Mouse (Mus musculus): ENCODE results near the gene Rcl1. TPM values are rescaled to one million over a fixed set of nuclear protein-coding genes. Genes with fewer than 3 reads are reported as not detected.

Gene Rcl1
- polyA plus RNA-seq, 1 experiment from 2014 or later = 65.4 TPM

DNA sequence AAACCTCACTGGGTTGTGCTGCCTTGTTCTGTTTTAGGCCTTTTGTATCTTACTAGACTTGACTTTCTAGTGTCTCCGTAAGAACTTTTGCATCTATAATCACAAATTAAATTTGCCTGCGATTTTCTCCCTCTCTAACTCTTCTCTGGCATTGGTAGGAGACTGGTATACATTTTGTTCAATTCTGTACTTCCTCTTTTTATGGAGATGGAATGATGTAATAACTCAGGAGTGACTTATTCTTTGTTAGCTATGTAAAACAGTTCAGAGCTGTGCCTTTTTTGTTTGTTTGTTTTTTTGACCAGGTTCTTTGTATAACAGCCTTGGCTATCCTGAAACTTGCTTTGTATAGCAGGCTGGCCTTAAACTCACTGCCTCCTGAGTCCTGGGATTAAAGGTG is 87.7 kb downstream of the Rcl1 start:
- H3K9ac ChIP-seq (replicated peaks; ENCODE audit: low read length) = no peak overlapping the region
- no peaks in the 10 kb centered on the region for H3K27me3 ChIP-seq (ENCODE audit: insufficient read depth, low read length)
- no peaks in the 10 kb centered on the region for H3K36me3 ChIP-seq (ENCODE audit: insufficient read depth, low read length)
- H3K4me2 ChIP-seq (replicated peaks; ENCODE audit: low read depth, low read length) = no peak overlapping the region
- 95% methylated on average over 2 of the region's 2 CpGs for WGBS
- no peak overlapping the region for H3K4me3 ChIP-seq (ENCODE audit: low read length)
- ATAC-seq (ENCODE audit: low FRiP score, low TSS enrichment) = no peak
- no peaks in the 10 kb centered on the region for H3K9me3 ChIP-seq (ENCODE audit: low read length)
- H3K27ac ChIP-seq (ENCODE audit: low read length) = no peak overlapping the region
- no peaks in the 10 kb centered on the region for H3K4me1 ChIP-seq (ENCODE audit: insufficient read depth, low read length)

MicroRNAs within 50 kb of the gene (microRNA counts, 519-probe panel; counts per million panel counts)
- microRNA mmu-miR-101b = 2,921 counts per million, percentile 69 among the panel's probes with 10 or more counts

Small RNAs within 50 kb of the gene (microRNA-seq; reads per million reads assigned to microRNA genes)
- 1,661 reads per million, percentile 84 among the genes with 10 or more reads in this experiment for gene Mir101b

Other genes starting within 250 kb of the Rcl1 start
- gene Plpp6, start 137.4 kb upstream of the Rcl1 start, polyA plus RNA-seq (2015; fragmentation: Nextera tagmentation; extraction: Ambion mirVana) = 9.8 and 10.3 TPM in 2 replicates
- gene 4430402I18Rik, start 133.6 kb upstream of the Rcl1 start, polyA plus RNA-seq (2015; fragmentation: Nextera tagmentation; extraction: Ambion mirVana) = 3.4 and 4.2 TPM in 2 replicates
- 35.7 and 43.6 TPM in 2 replicates for gene Cdc37l1, start 111.0 kb upstream of the Rcl1 start, polyA plus RNA-seq (2015; fragmentation: Nextera tagmentation; extraction: Ambion mirVana)
- 105 and 106 TPM in 2 replicates for gene Ak3, start 53.4 kb upstream of the Rcl1 start, polyA plus RNA-seq (2015; fragmentation: Nextera tagmentation; extraction: Ambion mirVana)
- gene Jak2, start 150.5 kb downstream of the Rcl1 start, polyA plus RNA-seq (2015; fragmentation: Nextera tagmentation; extraction: Ambion mirVana) = 4.6 and 5.7 TPM in 2 replicates
- gene Insl6, start 224.0 kb downstream of the Rcl1 start, polyA plus RNA-seq (2015; fragmentation: Nextera tagmentation; extraction: Ambion mirVana) = 5.2 and 5.3 TPM in 2 replicates
- gene Rln1, start 233.3 kb downstream of the Rcl1 start, polyA plus RNA-seq (2015; fragmentation: Nextera tagmentation; extraction: Ambion mirVana) = 0.15 and 0.42 TPM in 2 replicates

Measured in kidney, embryonic 16.5 days (tissue).